Mouse (Mus musculus) lung, adult 10 weeks (tissue): ENCODE measurements around the gene Hist1h1t. TPM values are rescaled to one million over a fixed set of nuclear protein-coding genes. Genes with fewer than 3 reads are reported as not detected.

Experiments used
- polyA plus RNA-seq: library from polyadenylated mRNA; stranded (reverse); fragments of 350-450 nt; fragmentation: Illumina TruSeq; extraction: RNeasy Lipid Tissue Mini Kit (QIAGEN cat#74804); gene quantifications from one replicate; pipeline ENCODE4 v1.2.3, GENCODE M21; 2014; ENCODE audit warnings: low read depth, low replicate concordance; ENCODE audit not compliant: insufficient read depth

Gene Hist1h1t
- not detected for polyA plus RNA-seq

GRCm38 (mm10) chr13:23695514-23695913 is at the start of gene Hist1h1t:
Hist1h1t (plus strand) TSS chr13:23695814.

GRCm38 (mm10) chr13:23683755-23684281 is 11.8 kb upstream of the Hist1h1t start, which contains the start of the genes Hist1h2ac and Hist1h2bc:
Hist1h2ac (minus strand) TSS chr13:23683948.
Hist1h2bc (plus strand) TSS chr13:23684199.

GRCm38 (mm10) chr13:23698300-23698693 is 2.7 kb downstream of the Hist1h1t start, which contains the start of gene Hist1h4c:
Hist1h4c (minus strand) TSS chr13:23698454.

DNA sequence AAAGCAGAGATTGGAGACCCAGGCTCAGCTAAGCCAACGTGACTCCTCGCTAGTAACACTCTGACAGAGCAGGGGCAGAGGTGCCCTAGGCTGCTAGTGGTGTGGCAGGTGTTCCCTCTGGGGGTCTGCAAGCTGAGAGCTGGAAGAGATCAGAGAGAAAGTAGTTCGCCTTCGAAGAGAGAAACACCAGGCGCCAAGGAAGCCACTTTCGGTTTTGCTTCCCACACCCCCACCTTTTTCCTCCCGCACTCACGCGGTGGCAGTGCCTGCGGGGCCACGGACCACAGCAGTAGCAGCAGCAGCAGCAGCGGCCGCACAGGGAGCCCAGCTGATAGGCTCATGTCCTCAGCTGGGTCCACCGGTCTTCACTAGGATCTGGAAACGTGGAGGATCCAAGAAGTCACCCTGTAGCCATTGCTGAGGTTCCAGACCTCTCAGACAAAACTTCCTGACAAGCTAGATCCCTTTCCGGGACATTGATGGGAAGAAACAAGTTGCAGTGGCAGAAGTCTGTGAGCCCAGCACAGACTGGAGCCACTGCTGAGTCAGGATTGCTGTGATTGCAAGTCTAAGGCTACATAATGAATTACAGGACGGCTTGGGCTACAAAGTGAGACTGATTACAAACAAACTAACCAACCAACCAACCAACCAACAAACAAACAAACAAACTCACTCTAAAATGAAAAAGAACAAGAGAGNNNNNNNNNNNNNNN is 14.9 kb downstream of the Hist1h1t start, which contains the start of gene Hfe:
Gene Hfe (minus strand): TSS at position 481 of the 716 bp plus-strand sequence.

GRCm38 (mm10) chr13:23738677-23739068 is 43.1 kb downstream of the Hist1h1t start, which contains the start of gene Hist1h1c:
Hist1h1c (plus strand) TSS chr13:23738808.

DNA sequence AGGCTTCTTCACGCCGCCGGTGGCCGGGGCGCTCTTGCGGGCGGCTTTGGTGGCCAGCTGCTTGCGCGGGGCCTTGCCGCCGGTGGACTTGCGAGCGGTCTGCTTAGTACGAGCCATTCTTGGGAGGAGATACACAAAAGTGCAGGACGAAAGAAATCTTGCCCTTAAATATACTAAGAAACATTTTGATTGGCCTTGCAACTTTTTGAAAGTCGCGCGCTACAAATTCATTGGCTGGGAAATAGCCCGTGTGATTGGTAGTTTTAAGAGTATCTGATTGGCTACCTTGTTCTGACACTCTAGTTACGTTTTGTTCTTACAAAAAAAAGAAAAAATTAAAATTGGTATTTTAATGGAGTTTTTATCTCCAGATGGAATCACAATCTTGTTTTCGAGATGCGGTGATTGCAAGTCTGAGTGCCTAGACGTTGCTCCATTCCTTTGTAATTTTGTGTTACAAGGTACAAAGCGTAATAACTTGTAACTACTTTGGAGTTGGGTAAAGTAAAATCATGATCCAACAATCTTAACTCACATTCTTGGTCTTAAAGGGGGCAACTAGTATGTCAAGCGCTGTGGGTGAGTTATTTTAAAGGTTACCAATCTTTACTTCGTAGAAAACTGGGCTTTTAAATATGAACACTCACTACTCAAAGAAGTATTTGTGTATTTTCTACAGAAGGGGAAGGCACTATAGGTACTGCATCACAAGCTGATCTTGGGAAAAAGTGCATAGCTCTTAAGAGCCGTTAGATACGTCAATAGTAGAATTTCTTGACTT is 50.0 kb downstream of the Hist1h1t start, which contains the start of gene Hist1h3c:
Gene Hist1h3c (minus strand): TSS at position 222 of the 781 bp plus-strand sequence.

Other genes starting within 250 kb of the Hist1h1t start
- not detected for gene Btn1a1, start 229.9 kb upstream of the Hist1h1t start, polyA plus RNA-seq
- not detected for gene Btn2a2, start 207.0 kb upstream of the Hist1h1t start, polyA plus RNA-seq
- 16.1 TPM for gene Hist1h4h, start 164.8 kb upstream of the Hist1h1t start, polyA plus RNA-seq
- gene Hist1h2af, start 161.9 kb upstream of the Hist1h1t start, polyA plus RNA-seq, result not detected
- not detected for gene Hist1h3g, start 160.4 kb upstream of the Hist1h1t start, polyA plus RNA-seq
- 0.28 TPM for gene Hist1h2bh, start 152.4 kb upstream of the Hist1h1t start, polyA plus RNA-seq
- not detected for gene Hist1h3f, start 151.8 kb upstream of the Hist1h1t start, polyA plus RNA-seq
- gene Hist1h4f, start 144.2 kb upstream of the Hist1h1t start, polyA plus RNA-seq, result not detected
- gene Hist1h1d, start 142.6 kb upstream of the Hist1h1t start, polyA plus RNA-seq, result 0.08 TPM
- gene Hist1h3e, start 133.4 kb upstream of the Hist1h1t start, polyA plus RNA-seq, result not detected
- gene Hist1h2ae, start 124.6 kb upstream of the Hist1h1t start, polyA plus RNA-seq, result not detected
- gene Hist1h2bg, start 124.4 kb upstream of the Hist1h1t start, polyA plus RNA-seq, result 1.5 TPM
- not detected for gene Hist1h2bf, start 121.6 kb upstream of the Hist1h1t start, polyA plus RNA-seq
- gene Hist1h2ad, start 121.4 kb upstream of the Hist1h1t start, polyA plus RNA-seq, result not detected
- 1.1 TPM for gene Hist1h3d, start 120.1 kb upstream of the Hist1h1t start, polyA plus RNA-seq
- gene Hist1h4d, start 114.2 kb upstream of the Hist1h1t start, polyA plus RNA-seq, result not detected
- gene Hist1h2be, start 74.7 kb upstream of the Hist1h1t start, polyA plus RNA-seq, result 2.7 TPM
- 0.40 TPM for gene Hist1h1e, start 73.3 kb upstream of the Hist1h1t start, polyA plus RNA-seq
- 0.25 TPM for gene Hist1h2ac, start 11.9 kb upstream of the Hist1h1t start, polyA plus RNA-seq
- 123 TPM for gene Hist1h2bc, start 11.6 kb upstream of the Hist1h1t start, polyA plus RNA-seq
- gene Hist1h4c, start 2.6 kb downstream of the Hist1h1t start, polyA plus RNA-seq, result 0.68 TPM
- 21.9 TPM for gene Hfe, start 15.0 kb downstream of the Hist1h1t start, polyA plus RNA-seq
- 58.8 TPM for gene Hist1h1c, start 43.0 kb downstream of the Hist1h1t start, polyA plus RNA-seq
- gene Hist1h3c, start 49.8 kb downstream of the Hist1h1t start, polyA plus RNA-seq, result not detected
- not detected for gene Hist1h2bb, start 50.9 kb downstream of the Hist1h1t start, polyA plus RNA-seq
- not detected for gene Hist1h2ab, start 55.3 kb downstream of the Hist1h1t start, polyA plus RNA-seq
- gene Hist1h3b, start 56.5 kb downstream of the Hist1h1t start, polyA plus RNA-seq, result not detected
- gene Hist1h4b, start 61.2 kb downstream of the Hist1h1t start, polyA plus RNA-seq, result not detected
- not detected for gene Hist1h4a, start 65.4 kb downstream of the Hist1h1t start, polyA plus RNA-seq
- not detected for gene Hist1h3a, start 66.6 kb downstream of the Hist1h1t start, polyA plus RNA-seq
- gene Hist1h1a, start 67.9 kb downstream of the Hist1h1t start, polyA plus RNA-seq, result not detected
- not detected for gene Trim38, start 74.1 kb downstream of the Hist1h1t start, polyA plus RNA-seq
- 0.34 TPM for gene Slc17a2, start 111.2 kb downstream of the Hist1h1t start, polyA plus RNA-seq
- gene Slc17a3, start 143.6 kb downstream of the Hist1h1t start, polyA plus RNA-seq, result not detected
- gene Slc17a1, start 171.9 kb downstream of the Hist1h1t start, polyA plus RNA-seq, result not detected
- gene Slc17a4, start 219.2 kb downstream of the Hist1h1t start, polyA plus RNA-seq, result not detected
- gene Hist1h2ba, start 238.3 kb downstream of the Hist1h1t start, polyA plus RNA-seq, result not detected
- gene Hist1h2aa, start 238.6 kb downstream of the Hist1h1t start, polyA plus RNA-seq, result not detected